Mouse (Mus musculus) gastrocnemius, adult 8-10 months (tissue): ENCODE measurements around the gene Gucy2c. TPM values are rescaled to one million over a fixed set of nuclear protein-coding genes. Genes with fewer than 3 reads are reported as not detected.
A peak's percentile ranks its signal among the peaks of the same experiment; 100 is the strongest.

Experiments
- DNase-seq, 2 experiments: peaks; one replicate each; pipeline ENCODE4 v3.0.0; 2022; ENCODE audit warnings: low spot score in 2 of 2
- microRNA-seq: library from miRNA; unstranded; fragments of <30 nt; microRNA quantifications from one replicate; pipeline ENCODE4 v1.2.0, GENCODE M21; 2022
- total RNA-seq, 4 experiments: library from RNA; stranded (reverse); gene quantifications; 2 replicates each; pipeline ENCODE4 v1.2.4; 2022

Gene Gucy2c
- total RNA-seq, 4 experiments from 2014 or later: not detected

DNA sequence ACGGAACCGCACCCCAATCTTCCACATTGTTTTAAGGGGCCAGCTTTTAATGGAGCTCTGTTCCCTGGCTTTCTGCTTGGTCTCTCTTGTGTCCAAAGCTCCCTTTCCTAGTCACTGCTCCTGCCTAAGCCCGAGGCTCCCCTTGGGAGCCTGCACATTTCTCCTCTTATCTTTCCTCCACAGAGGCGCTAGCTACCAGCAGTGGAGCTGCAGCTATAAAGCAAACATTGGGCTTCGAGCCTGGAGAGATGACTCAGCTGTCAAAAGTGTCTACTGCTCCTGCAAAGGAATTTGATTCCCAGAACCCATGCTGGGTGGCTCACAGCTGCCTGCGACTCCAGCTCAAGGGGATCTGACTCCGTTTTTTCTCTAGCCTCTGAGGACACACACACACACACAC is 109.1 kb downstream of the Gucy2c start:
- DNase-seq: peak; percentile 15 to 36

DNA sequence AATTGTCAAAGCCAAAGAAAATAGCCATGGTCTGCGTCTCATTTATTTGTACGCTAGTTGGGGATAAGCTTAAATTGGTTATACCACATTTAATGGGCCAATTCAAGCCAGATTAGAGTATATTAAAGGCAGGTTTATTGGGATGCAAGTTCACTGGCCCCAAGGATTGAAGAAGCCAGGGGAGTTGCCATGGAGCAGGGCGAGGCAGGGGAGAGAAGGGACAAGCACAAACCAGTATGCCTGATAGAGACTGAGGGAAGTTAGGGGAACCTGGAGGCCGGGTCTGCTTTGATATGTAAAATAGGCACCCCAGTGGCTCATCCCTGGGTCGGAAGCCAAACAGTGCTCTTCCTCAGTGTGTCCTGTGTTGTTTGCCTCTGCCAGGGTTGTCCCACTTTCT is 112.3 kb downstream of the Gucy2c start:
- no peak for DNase-seq

- no peak for DNase-seq
Measured at GRCm38 (mm10) chr6:136668266-136668986, 113.1 kb downstream of the Gucy2c start.

- DNase-seq: no peak
Measured at GRCm38 (mm10) chr6:136662063-136662462, 119.5 kb downstream of the Gucy2c start.

GRCm38 (mm10) chr6:136661706-136662016 is 119.9 kb downstream of the Gucy2c start, which contains the start of gene Plbd1:
Gene Plbd1, minus strand, starts transcription at chr6:136661928.
- DNase-seq: peak; percentile 62 to 77

GRCm38 (mm10) chr6:136660831-136661705 is 120.5 kb downstream of the Gucy2c start:
- DNase-seq: no peak

- no peak for DNase-seq
Measured at GRCm38 (mm10) chr6:136659226-136659625, 122.3 kb downstream of the Gucy2c start.

DNA sequence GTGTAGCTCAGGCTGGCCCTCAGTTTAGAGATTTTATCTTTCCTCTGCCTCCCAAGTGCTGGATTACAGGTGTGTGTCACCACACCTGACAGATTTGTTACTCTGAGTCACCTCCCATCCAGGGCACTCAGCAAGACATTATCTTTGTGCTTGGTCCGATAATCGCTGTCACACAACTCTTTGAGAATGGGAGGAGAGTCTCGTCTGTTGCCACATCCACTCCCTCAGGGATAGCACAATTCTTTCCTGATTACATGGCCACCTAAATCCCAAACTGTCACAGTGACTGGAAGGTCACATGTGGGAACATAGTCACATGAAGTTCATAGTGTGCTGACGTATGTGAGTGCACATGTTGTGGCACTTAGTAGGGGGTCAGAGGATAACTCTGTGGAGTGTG is 123.3 kb downstream of the Gucy2c start:
- no peak for DNase-seq

DNA sequence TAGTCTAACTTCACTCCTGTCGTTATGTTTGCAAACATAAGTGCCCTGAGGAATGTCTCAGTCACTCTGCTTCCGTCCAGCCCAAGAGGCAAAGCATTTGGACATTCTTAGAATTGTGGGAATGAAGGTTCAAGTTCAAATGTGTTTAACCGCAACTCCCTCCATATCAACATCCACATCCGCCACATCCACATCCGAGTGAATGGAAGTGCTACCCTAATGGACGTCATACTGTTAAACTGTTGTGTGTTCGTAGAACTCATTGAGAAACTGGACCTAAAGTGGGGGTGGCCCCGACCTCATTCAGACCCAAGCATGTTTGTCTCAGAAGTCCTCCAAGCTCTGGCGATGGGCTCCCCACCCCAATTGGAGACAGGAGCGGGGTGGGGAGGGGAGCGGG is 125.8 kb downstream of the Gucy2c start:
- DNase-seq: no peak

DNA sequence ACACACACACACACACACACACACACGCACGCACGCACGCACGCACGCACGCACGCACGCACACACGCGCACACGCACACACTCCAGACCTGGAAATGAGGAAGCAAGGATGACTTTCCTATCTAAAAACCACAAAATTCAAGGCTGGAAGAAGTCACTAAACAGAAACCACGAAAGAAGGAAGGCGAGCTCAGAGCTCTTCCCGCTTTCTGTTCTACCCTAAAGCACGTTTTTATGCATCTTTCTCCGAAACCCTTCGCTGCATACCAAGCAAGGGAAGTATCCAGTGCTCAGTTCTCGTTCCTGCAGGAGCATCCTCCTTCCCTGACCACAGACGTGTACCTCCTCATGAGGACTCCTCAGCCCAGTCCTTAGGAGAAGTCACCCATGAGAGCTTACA is 127.1 kb downstream of the Gucy2c start:
- DNase-seq: no peak

GRCm38 (mm10) chr6:136653331-136653730 is 128.2 kb downstream of the Gucy2c start:
- DNase-seq: no peak

- no peak for DNase-seq
Measured at GRCm38 (mm10) chr6:136650664-136651063, 130.9 kb downstream of the Gucy2c start.

- no peak for DNase-seq
Measured at GRCm38 (mm10) chr6:136647455-136647861, 134.1 kb downstream of the Gucy2c start.

Small RNA genes lying within 50 kb of the gene (microRNA-seq; reads per million reads assigned to microRNA genes)
- gene Gm44364: not detected

Other genes with a start within 250 kb of the Gucy2c start
- gene Plbd1, start 119.8 kb downstream of the Gucy2c start, total RNA-seq: 10 to 100 TPM; 10.6 to 17.0 (median 12.5) TPM
- 1 to 10 TPM; 4.0 to 6.0 (median 4.1) TPM for gene Hist4h4, start 22.6 kb upstream of the Gucy2c start, total RNA-seq
- gene H2afj, start 26.5 kb upstream of the Gucy2c start, total RNA-seq: 10 to 100 TPM; 11.4 to 17.2 (median 14.3) TPM
- gene BC049715, start 45.9 kb upstream of the Gucy2c start, total RNA-seq: under 1 TPM in 2 of 4 experiments, not detected in 2; 0.07 to 0.08 TPM
- gene Wbp11, start 46.5 kb upstream of the Gucy2c start, total RNA-seq: 10 to 100 TPM; 44.7 to 49.8 (median 45.5) TPM
- gene Smco3, start 53.7 kb upstream of the Gucy2c start, total RNA-seq: under 1 TPM in 3 of 4 experiments, not detected in 1; 0.18 to 0.64 (median 0.19) TPM
- under 1 TPM in 1 of 4 experiments, not detected in 3; 0.12 TPM for gene Art4, start 76.0 kb upstream of the Gucy2c start, total RNA-seq
- gene Mgp, start 94.1 kb upstream of the Gucy2c start, total RNA-seq: 10 to 100 TPM; 25.2 to 67.7 (median 42.4) TPM
- not detected for gene Erp27, start 140.4 kb upstream of the Gucy2c start, total RNA-seq
- gene Pde6h, start 142.1 kb upstream of the Gucy2c start, total RNA-seq: not detected
- 1 to 10 TPM; 3.9 to 9.6 (median 5.3) TPM for gene Arhgdib, start 160.1 kb upstream of the Gucy2c start, total RNA-seq